Mouse (Mus musculus) activated CD4-positive, CD25-positive, alpha-beta regulatory T cell (primary cell): ENCODE measurements around the gene Acad11. TPM values are rescaled to one million over a fixed set of nuclear protein-coding genes. Genes with fewer than 3 reads are reported as not detected.

ENCODE experiments used
- polyA plus RNA-seq, 2 experiments: library from polyadenylated mRNA; unstranded; fragments of 100-300 nt; shearing (Covaris generic); gene quantifications; one replicate each; pipeline ENCODE4 v1.2.1; 2017

Gene Acad11
- polyA plus RNA-seq = 1 to 10 TPM; 1.6 to 6.5 TPM

DNA sequence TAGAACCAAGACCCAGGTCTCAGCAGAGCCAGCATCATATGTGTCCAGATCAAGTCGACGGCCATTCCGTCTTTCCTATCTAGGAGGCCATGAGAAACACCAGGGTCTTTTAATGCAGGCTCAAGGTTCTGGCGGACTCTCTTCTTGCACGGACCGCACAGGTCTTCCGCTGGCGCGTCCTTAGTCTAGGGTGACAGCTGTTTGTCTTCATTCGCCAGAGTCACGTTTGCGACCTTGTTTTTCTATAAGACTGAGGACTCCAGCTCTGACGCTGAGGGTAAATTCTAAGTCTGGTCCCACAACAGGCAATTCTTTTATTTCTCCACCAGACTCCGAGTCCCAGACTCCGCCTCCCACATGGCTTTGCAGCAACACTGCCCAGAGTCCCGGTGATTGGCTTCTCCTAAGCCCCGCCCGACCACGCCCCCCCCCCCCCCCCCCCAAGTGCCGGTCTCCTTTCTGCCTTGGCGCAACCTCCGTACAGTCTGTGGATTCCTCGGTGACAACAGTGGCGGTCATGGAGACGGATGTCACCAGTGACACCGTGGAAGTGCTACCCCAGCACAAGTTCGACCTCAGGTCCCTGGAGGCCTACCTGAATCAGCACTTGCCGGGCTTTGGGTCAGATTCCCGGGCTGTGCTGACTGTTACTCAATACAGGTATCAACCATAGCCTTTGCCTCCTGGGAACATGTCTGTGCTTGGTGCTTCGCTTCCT is at the start of gene Acad11:
Gene Acad11, plus strand, starts transcription at position 134 of the 718 bp plus-strand sequence.

DNA sequence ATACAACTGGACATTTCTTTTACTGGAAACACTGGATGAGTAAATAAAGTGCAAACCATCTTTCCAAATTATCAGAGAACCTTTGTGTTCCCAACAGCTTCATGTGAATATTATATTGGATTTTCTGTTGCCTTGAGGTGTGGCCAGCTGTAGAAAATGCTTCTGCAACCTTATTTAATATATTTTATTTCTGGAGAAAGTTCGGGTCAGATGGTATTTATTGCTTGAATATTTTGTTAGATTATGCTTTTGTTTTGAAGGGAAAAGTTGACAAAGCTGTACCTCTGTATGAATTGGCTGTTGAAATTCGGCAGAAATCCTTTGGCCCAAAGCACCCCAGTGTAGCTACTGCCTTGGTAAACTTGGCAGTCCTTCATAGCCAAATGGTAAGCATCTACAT is 22.8 kb upstream of the Acad11 start, which contains the start of gene Gm28305:
Gene Gm28305, plus strand, starts transcription at position 301 of the 400 bp plus-strand sequence.

DNA sequence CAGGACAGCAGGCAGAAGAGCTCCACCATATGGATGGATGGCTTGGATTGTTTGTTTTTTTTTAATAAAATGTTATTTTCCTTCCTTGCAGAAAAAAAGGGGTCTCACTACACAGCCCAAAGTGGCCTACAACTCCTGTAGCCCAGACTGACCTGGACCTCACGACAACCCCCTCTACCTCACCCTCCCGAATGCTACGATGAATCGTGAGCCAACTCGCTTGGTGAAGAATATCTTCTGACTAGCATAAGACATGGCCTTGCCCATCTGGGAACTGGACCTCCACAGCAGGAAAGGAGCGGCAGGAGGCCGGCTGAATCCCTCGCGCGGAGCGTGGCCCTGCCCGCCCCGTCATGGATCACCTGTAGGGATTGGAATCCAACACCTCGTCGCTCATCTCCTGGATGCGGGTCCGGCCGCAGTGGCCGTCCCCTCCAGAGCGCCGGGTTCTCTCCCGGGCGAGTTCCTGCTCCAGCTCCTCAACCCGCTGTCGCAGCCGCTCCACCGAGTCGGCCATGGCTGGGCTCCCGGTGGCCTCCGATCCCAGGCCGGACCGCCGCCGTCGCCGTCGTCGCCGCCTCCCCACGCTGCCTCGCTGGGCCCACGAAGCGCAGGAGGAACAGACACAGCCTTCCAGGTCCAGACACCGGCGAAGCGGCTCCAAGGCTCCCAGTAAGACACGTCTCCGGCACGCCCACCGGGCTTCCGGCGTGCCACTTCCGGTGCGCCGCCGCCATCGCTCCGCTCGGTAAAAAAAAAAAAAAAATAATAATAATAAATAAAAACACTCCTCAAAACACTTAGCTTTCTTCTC is 540 bp upstream of the Acad11 start, which contains the start of gene Uba5:
Gene Uba5, minus strand, starts transcription at position 705 of the 814 bp plus-strand sequence.

DNA sequence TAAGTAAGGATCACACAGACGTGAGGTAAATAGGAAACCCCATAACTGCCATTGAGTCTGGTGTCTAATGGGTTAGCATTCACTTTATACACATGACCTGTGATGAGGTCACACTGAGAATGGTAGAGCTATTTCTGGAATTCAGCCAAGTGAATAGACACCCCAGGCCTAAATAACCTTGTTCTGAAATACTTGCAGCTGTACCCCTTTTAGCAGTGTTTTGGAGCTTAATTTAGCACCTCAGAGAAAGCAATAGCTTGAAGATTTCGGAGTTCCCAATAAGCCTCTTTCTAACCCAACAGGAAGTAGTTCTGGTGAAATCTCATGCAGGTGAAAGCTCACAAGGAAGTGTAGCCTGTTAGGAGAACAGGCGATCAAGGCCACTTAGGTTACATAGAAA is 63.7 kb downstream of the Acad11 start, which contains the start of gene Ackr4:
Gene Ackr4, minus strand, starts transcription at position 101 of the 400 bp plus-strand sequence.

Other genes starting within 250 kb of the Acad11 start
- gene Nphp3, start 60.8 kb upstream of the Acad11 start, polyA plus RNA-seq = under 1 TPM; 0.38 to 0.44 TPM
- not detected for gene Gm28305, start 22.7 kb upstream of the Acad11 start, polyA plus RNA-seq
- gene Uba5, start 243 bp upstream of the Acad11 start, polyA plus RNA-seq = 10 to 100 TPM; 36.5 to 41.4 TPM
- gene Ackr4, start 63.6 kb downstream of the Acad11 start, polyA plus RNA-seq = under 1 TPM; 0.32 to 0.55 TPM
- gene Dnajc13, start 199.6 kb downstream of the Acad11 start, polyA plus RNA-seq = 10 to 100 TPM; 32.8 to 33.6 TPM